Mouse (Mus musculus): ENCODE data around the gene Ttc3.

GRCm38 (mm10) chr16:94487341-94487740 is 116.9 kb downstream of the Ttc3 start:
- TF ChIP-seq CTCF (IDR thresholded peaks at IDR 0.05; ENCODE audit: extremely low read depth, insufficient read length, insufficient replicate concordance, low read depth, low read length) (no peak), POLR2A (IDR thresholded peaks at IDR 0.05; ENCODE audit: low read depth, low read length) (no peak)
